Mouse (Mus musculus): ENCODE results near the gene Anxa4.

- no peak for TF ChIP-seq CTCF (IDR thresholded peaks at IDR 0.05; ENCODE audit: extremely low read depth, insufficient read depth, low read length)
- TF ChIP-seq POLR2A (IDR thresholded peaks at IDR 0.05; ENCODE audit: extremely low read depth, insufficient read depth, low read length) = no peak
Measured at GRCm38 (mm10) chr6:86832802-86833502, 39.6 kb upstream of the Anxa4 start.

Measured in cortical plate, adult 2 months (tissue).